Mouse (Mus musculus): ENCODE data around the gene Mfsd2b.

Gene Mfsd2b

GRCm38 (mm10) chr12:4817361-4818101 lies 56.6 kb downstream of the Mfsd2b start, which contains the start of gene Sf3b6:
TSS of gene Sf3b6 (plus strand) at chr12:4817544.
- in situ Hi-C loops (cut with MboI, MseI): loop anchor here in 1 of 2 experiments (10.0 kb wide), 1 partner anchor 1393 kb away; the partner anchor contains the start of gene Asxl2

GRCm38 (mm10) chr12:4816680-4817360 lies 57.3 kb downstream of the Mfsd2b start:
- in situ Hi-C loops (cut with MboI, MseI): loop anchor here in 1 of 2 experiments (10.0 kb wide), 1 partner anchor 1392 kb away; the partner anchor contains the start of gene Asxl2

- in situ Hi-C loops (cut with MboI, MseI): loop anchor here in 1 of 2 experiments (10.0 kb wide), 1 partner anchor 1389 kb away; the partner anchor contains the start of gene Asxl2
Observed at GRCm38 (mm10) chr12:4813636-4814035, 60.5 kb downstream of the Mfsd2b start.
